Mouse (Mus musculus): Measurements from ENCODE around the gene Sec14l2. TPM values are rescaled to one million over a fixed set of nuclear protein-coding genes. Genes with fewer than 3 reads are reported as not detected.

Gene Sec14l2
- polyA plus RNA-seq, 1 experiment: 0.42 TPM

- no peak for TF ChIP-seq POLR2A (IDR thresholded peaks at IDR 0.05; ENCODE audit: control insufficient read depth, extremely low read depth, insufficient read depth, low read length, poor library complexity)
- TF ChIP-seq CTCF (IDR thresholded peaks at IDR 0.05; ENCODE audit: borderline replicate concordance, control insufficient read depth, extremely low read depth, insufficient read depth, low read length, poor library complexity): no peak
- no peaks in the 10 kb centered on the region for H3K27me3 ChIP-seq (ENCODE audit: control insufficient read depth, insufficient read depth, low read length)
- 96% methylated on average over 5 of the region's 5 CpGs for WGBS
- H3K36me3 ChIP-seq (ENCODE audit: control insufficient read depth, insufficient read depth, low read length): no peaks in the 10 kb centered on the region
- no peak overlapping the region for H3K27ac ChIP-seq (ENCODE audit: control insufficient read depth, insufficient read depth, low read length)
- H3K4me3 ChIP-seq (ENCODE audit: control insufficient read depth, insufficient read depth, low read length): no peak overlapping the region
- H3K4me1 ChIP-seq (replicated peaks; ENCODE audit: control insufficient read depth, insufficient read depth, low read length): no peaks in the 10 kb centered on the region
- no peak for DNase-seq
Measured at GRCm38 (mm10) chr11:4104989-4105388, 18.2 kb downstream of the Sec14l2 start.

GRCm38 (mm10) chr11:4103522-4103921 is 19.7 kb downstream of the Sec14l2 start:
- DNase-seq: no peak
- H3K27me3 ChIP-seq (ENCODE audit: control insufficient read depth, insufficient read depth, low read length): no peaks in the 10 kb centered on the region
- 96% methylated on average over 14 of the region's 14 CpGs for WGBS
- TF ChIP-seq POLR2A (IDR thresholded peaks at IDR 0.05; ENCODE audit: control insufficient read depth, extremely low read depth, insufficient read depth, low read length, poor library complexity) (no peak), CTCF (IDR thresholded peaks at IDR 0.05; ENCODE audit: borderline replicate concordance, control insufficient read depth, extremely low read depth, insufficient read depth, low read length, poor library complexity) (no peak)
- H3K36me3 ChIP-seq (ENCODE audit: control insufficient read depth, insufficient read depth, low read length): no peaks in the 10 kb centered on the region
- H3K4me1 ChIP-seq (replicated peaks; ENCODE audit: control insufficient read depth, insufficient read depth, low read length): no peaks in the 10 kb centered on the region
- no peak overlapping the region for H3K27ac ChIP-seq (ENCODE audit: control insufficient read depth, insufficient read depth, low read length)
- H3K4me3 ChIP-seq (ENCODE audit: control insufficient read depth, insufficient read depth, low read length): no peak overlapping the region

- no peaks in the 10 kb centered on the region for H3K27me3 ChIP-seq (ENCODE audit: control insufficient read depth, insufficient read depth, low read length)
- no peak overlapping the region for H3K27ac ChIP-seq (ENCODE audit: control insufficient read depth, insufficient read depth, low read length)
- H3K4me3 ChIP-seq (ENCODE audit: control insufficient read depth, insufficient read depth, low read length): no peak overlapping the region
- no peak for DNase-seq
- H3K4me1 ChIP-seq (replicated peaks; ENCODE audit: control insufficient read depth, insufficient read depth, low read length): peaks cover 10% of the 10 kb centered on the region
- no peak for TF ChIP-seq CTCF (IDR thresholded peaks at IDR 0.05; ENCODE audit: borderline replicate concordance, control insufficient read depth, extremely low read depth, insufficient read depth, low read length, poor library complexity)
- TF ChIP-seq POLR2A (IDR thresholded peaks at IDR 0.05; ENCODE audit: control insufficient read depth, extremely low read depth, insufficient read depth, low read length, poor library complexity): no peak
- WGBS: 58% methylated on average over 5 of the region's 5 CpGs
- H3K36me3 ChIP-seq (ENCODE audit: control insufficient read depth, insufficient read depth, low read length): no peaks in the 10 kb centered on the region
Measured at GRCm38 (mm10) chr11:4101851-4102250, 21.4 kb downstream of the Sec14l2 start.

- Histone ChIP-seq H3K27me3 (ENCODE audit: control insufficient read depth, insufficient read depth, low read length) (no peaks in the 10 kb centered on the region), H3K4me3 (ENCODE audit: control insufficient read depth, insufficient read depth, low read length) (no peak overlapping the region), H3K4me1 (replicated peaks; ENCODE audit: control insufficient read depth, insufficient read depth, low read length) (peaks cover 17% of the 10 kb centered on the region), H3K27ac (ENCODE audit: control insufficient read depth, insufficient read depth, low read length) (no peak overlapping the region), H3K36me3 (ENCODE audit: control insufficient read depth, insufficient read depth, low read length) (no peaks in the 10 kb centered on the region)
- DNase-seq: no peak
- no peak for TF ChIP-seq CTCF (IDR thresholded peaks at IDR 0.05; ENCODE audit: borderline replicate concordance, control insufficient read depth, extremely low read depth, insufficient read depth, low read length, poor library complexity)
- no peak for TF ChIP-seq POLR2A (IDR thresholded peaks at IDR 0.05; ENCODE audit: control insufficient read depth, extremely low read depth, insufficient read depth, low read length, poor library complexity)
- 96% methylated on average over 3 of the region's 3 CpGs for WGBS
Measured at GRCm38 (mm10) chr11:4099447-4099846, 23.8 kb downstream of the Sec14l2 start.

- Histone ChIP-seq H3K4me3 (ENCODE audit: control insufficient read depth, insufficient read depth, low read length) (no peak overlapping the region), H3K36me3 (ENCODE audit: control insufficient read depth, insufficient read depth, low read length) (no peaks in the 10 kb centered on the region), H3K27ac (ENCODE audit: control insufficient read depth, insufficient read depth, low read length) (no peak overlapping the region), H3K4me1 (replicated peaks; ENCODE audit: control insufficient read depth, insufficient read depth, low read length) (peaks cover 20% of the 10 kb centered on the region), H3K27me3 (ENCODE audit: control insufficient read depth, insufficient read depth, low read length) (no peaks in the 10 kb centered on the region)
- no peak for DNase-seq
- TF ChIP-seq POLR2A (IDR thresholded peaks at IDR 0.05; ENCODE audit: control insufficient read depth, extremely low read depth, insufficient read depth, low read length, poor library complexity) (no peak), CTCF (IDR thresholded peaks at IDR 0.05; ENCODE audit: borderline replicate concordance, control insufficient read depth, extremely low read depth, insufficient read depth, low read length, poor library complexity) (no peak)
- WGBS: 84% methylated on average over 7 of the region's 7 CpGs
Measured at GRCm38 (mm10) chr11:4098816-4099215, 24.4 kb downstream of the Sec14l2 start.

GRCm38 (mm10) chr11:4098120-4098519 is 25.1 kb downstream of the Sec14l2 start:
- 54% methylated on average over 8 of the region's 8 CpGs for WGBS
- H3K4me1 ChIP-seq (replicated peaks; ENCODE audit: control insufficient read depth, insufficient read depth, low read length): peaks cover 20% of the 10 kb centered on the region
- H3K27me3 ChIP-seq (ENCODE audit: control insufficient read depth, insufficient read depth, low read length): no peaks in the 10 kb centered on the region
- no peak overlapping the region for H3K4me3 ChIP-seq (ENCODE audit: control insufficient read depth, insufficient read depth, low read length)
- H3K36me3 ChIP-seq (ENCODE audit: control insufficient read depth, insufficient read depth, low read length): no peaks in the 10 kb centered on the region
- DNase-seq: peak; percentile 48
- H3K27ac ChIP-seq (ENCODE audit: control insufficient read depth, insufficient read depth, low read length): no peak overlapping the region
- TF ChIP-seq POLR2A (IDR thresholded peaks at IDR 0.05; ENCODE audit: control insufficient read depth, extremely low read depth, insufficient read depth, low read length, poor library complexity) (no peak), CTCF (IDR thresholded peaks at IDR 0.05; ENCODE audit: borderline replicate concordance, control insufficient read depth, extremely low read depth, insufficient read depth, low read length, poor library complexity) (peak; percentile 39; the same call in 1 of the 2 replicates)

GRCm38 (mm10) chr11:4097091-4097621 is 26.1 kb downstream of the Sec14l2 start:
- Histone ChIP-seq H3K36me3 (ENCODE audit: control insufficient read depth, insufficient read depth, low read length) (no peaks in the 10 kb centered on the region), H3K4me1 (replicated peaks; ENCODE audit: control insufficient read depth, insufficient read depth, low read length) (peaks cover 20% of the 10 kb centered on the region), H3K4me3 (ENCODE audit: control insufficient read depth, insufficient read depth, low read length) (peak overlapping the region; percentile 39), H3K27ac (ENCODE audit: control insufficient read depth, insufficient read depth, low read length) (0 out of 2 replicates have a peak overlapping the region, but pooled peaks have one; percentile 7), H3K27me3 (ENCODE audit: control insufficient read depth, insufficient read depth, low read length) (no peaks in the 10 kb centered on the region)
- DNase-seq: peak; percentile 32
- TF ChIP-seq CTCF (IDR thresholded peaks at IDR 0.05; ENCODE audit: borderline replicate concordance, control insufficient read depth, extremely low read depth, insufficient read depth, low read length, poor library complexity) (no peak), POLR2A (IDR thresholded peaks at IDR 0.05; ENCODE audit: control insufficient read depth, extremely low read depth, insufficient read depth, low read length, poor library complexity) (no peak)
- WGBS: 38% methylated on average over 10 of the region's 10 CpGs

Measured in thymus, adult 2 months (tissue).